Mouse (Mus musculus) thymus, postnatal 36 days (tissue): Measurements from ENCODE around the gene Decr2.
A peak's percentile ranks its signal among the peaks of the same experiment; 100 is the strongest.
"Not testable (repeated sequence)": the region's sequence is repeated elsewhere in the genome, so short reads cannot be mapped to it uniquely, and the experiment has no call there.

Experiments used
- DNase-seq, 2 experiments: peaks; one replicate each; pipeline ENCODE4 v3.0.0; 2022; ENCODE audit warnings: mixed read lengths in 2 of 2

Decr2 gene

GRCm38 (mm10) chr17:26057787-26058567 lies 32.2 kb downstream of the Decr2 start:
- no peak for DNase-seq

- DNase-seq = no peak
Observed at GRCm38 (mm10) chr17:26057278-26057677, 32.9 kb downstream of the Decr2 start.

- no peak for DNase-seq
Observed at GRCm38 (mm10) chr17:26055164-26055563, 35.0 kb downstream of the Decr2 start.

GRCm38 (mm10) chr17:26054133-26054845 lies 35.8 kb downstream of the Decr2 start:
- DNase-seq = no peak

- no peak for DNase-seq
Observed at GRCm38 (mm10) chr17:26052706-26053105, 37.4 kb downstream of the Decr2 start.

- DNase-seq = no peak
Observed at GRCm38 (mm10) chr17:26052074-26052473, 38.1 kb downstream of the Decr2 start.

- no peak for DNase-seq
Observed at GRCm38 (mm10) chr17:26048118-26048517, 42.0 kb downstream of the Decr2 start.

GRCm38 (mm10) chr17:26046253-26046997 lies 43.7 kb downstream of the Decr2 start:
- no peak for DNase-seq

- DNase-seq = no peak
Observed at GRCm38 (mm10) chr17:26045285-26045684, 44.9 kb downstream of the Decr2 start.

GRCm38 (mm10) chr17:26043249-26043636 lies 46.9 kb downstream of the Decr2 start:
- DNase-seq = no peak

GRCm38 (mm10) chr17:26042599-26043248 lies 47.4 kb downstream of the Decr2 start:
- DNase-seq = no peak

GRCm38 (mm10) chr17:26041111-26041802 lies 48.9 kb downstream of the Decr2 start:
- peak; percentile 43 to 54 for DNase-seq

GRCm38 (mm10) chr17:26040711-26041110 lies 49.4 kb downstream of the Decr2 start:
- DNase-seq = not testable (repeated sequence)

- no peak for DNase-seq
Observed at GRCm38 (mm10) chr17:26032037-26032436, 58.1 kb downstream of the Decr2 start.

GRCm38 (mm10) chr17:26031583-26031982 lies 58.6 kb downstream of the Decr2 start:
- DNase-seq = no peak
